Mouse (Mus musculus): Measurements from ENCODE around the gene Timm29. TPM values are rescaled to one million over a fixed set of nuclear protein-coding genes. Genes with fewer than 3 reads are reported as not detected.
A peak's percentile ranks its signal among the peaks of the same experiment; 100 is the strongest.

Timm29 gene
- polyA plus RNA-seq, 2 experiments = 35.5 to 39.8 TPM

GRCm38 (mm10) chr9:21598198-21598597, 5.7 kb downstream of the Timm29 start:
- ATAC-seq (ENCODE audit: low FRiP score, low read depth) = no peak; the same call in 1 of the 2 replicates
- H3K9me3 ChIP-seq (ENCODE audit: control insufficient read depth, low read length) = no peaks in the 10 kb centered on the region
- H3K4me3 ChIP-seq (replicated peaks; ENCODE audit: low read length) = no peak overlapping the region
- peaks cover 9% of the 10 kb centered on the region; the same call in 1 of the 2 replicates for H3K4me1 ChIP-seq (ENCODE audit: control insufficient read depth, insufficient read depth, low read length)
- H3K36me3 ChIP-seq (ENCODE audit: control insufficient read depth, insufficient read depth, low read length) = peaks cover 22% of the 10 kb centered on the region
- no peak overlapping the region for H3K27ac ChIP-seq (replicated peaks; ENCODE audit: low read depth, low read length)
- 44% methylated on average over 2 of the region's 2 CpGs for WGBS
- no peaks in the 10 kb centered on the region for H3K27me3 ChIP-seq (ENCODE audit: control insufficient read depth, insufficient read depth, low read length)
- H3K4me2 ChIP-seq (replicated peaks; ENCODE audit: low read depth, low read length, severe bottlenecking) = no peak overlapping the region
- no peak for TF ChIP-seq POLR2A (IDR thresholded peaks at IDR 0.05; ENCODE audit: borderline replicate concordance, extremely low read depth, insufficient read depth, insufficient read length)
- DNase-seq (ENCODE audit: low spot score) = no peak
- no peak overlapping the region for H3K9ac ChIP-seq (ENCODE audit: low read depth, low read length, severe bottlenecking)

DNA sequence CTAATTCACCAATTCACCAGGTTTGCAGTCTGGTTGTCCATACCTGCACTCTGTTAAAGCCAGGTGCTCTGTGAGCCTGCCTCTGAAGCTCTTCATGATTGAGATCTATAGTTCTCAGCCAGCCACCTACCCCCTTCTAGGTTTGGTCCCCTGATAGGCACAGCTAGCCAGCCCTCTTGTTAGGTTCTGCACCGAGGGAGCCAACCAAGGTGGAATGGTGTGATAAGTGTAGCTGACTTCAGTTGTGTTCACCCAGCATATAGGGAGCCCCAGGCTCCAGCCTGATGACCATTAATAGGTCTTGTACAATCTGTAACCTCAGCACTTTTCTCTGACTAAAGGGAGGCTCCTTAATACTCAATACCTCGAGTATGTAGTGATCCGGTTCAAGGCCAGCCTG, 7.7 kb downstream of the Timm29 start:
- no peak for TF ChIP-seq POLR2A (IDR thresholded peaks at IDR 0.05; ENCODE audit: borderline replicate concordance, extremely low read depth, insufficient read depth, insufficient read length)
- DNase-seq (ENCODE audit: low spot score) = no peak
- WGBS = 77% methylated on average over 3 of the region's 3 CpGs

DNA sequence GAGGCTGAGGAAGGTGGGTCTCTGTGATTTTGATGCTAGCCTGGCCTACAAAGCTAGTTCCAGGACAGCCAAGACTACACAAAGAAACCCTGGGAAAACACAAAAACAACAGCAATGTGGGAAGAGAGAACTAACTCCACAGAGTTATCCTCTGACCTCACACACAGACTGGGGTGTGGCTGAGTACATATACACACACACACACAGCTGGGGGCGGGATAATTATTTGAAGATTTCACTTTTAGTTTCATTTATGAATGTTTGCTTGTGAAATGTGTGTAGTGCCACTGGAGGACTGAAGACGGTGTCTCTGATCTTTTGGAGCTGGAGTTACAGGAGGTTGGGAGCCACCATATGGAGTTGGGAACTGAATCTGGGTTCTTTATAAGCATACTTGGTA, 8.6 kb downstream of the Timm29 start:
- DNase-seq (ENCODE audit: low spot score) (no peak), ATAC-seq (ENCODE audit: low FRiP score, low read depth) (no peak)
- no peaks in the 10 kb centered on the region for H3K4me1 ChIP-seq (ENCODE audit: control insufficient read depth, insufficient read depth, low read length)
- no peaks in the 10 kb centered on the region for H3K27me3 ChIP-seq (ENCODE audit: control insufficient read depth, insufficient read depth, low read length)
- H3K27ac ChIP-seq (replicated peaks; ENCODE audit: low read depth, low read length) = no peak overlapping the region
- no peaks in the 10 kb centered on the region for H3K9me3 ChIP-seq (ENCODE audit: control insufficient read depth, low read length)
- 88% methylated on average over 2 of the region's 2 CpGs for WGBS
- TF ChIP-seq POLR2A (IDR thresholded peaks at IDR 0.05; ENCODE audit: borderline replicate concordance, extremely low read depth, insufficient read depth, insufficient read length) = no peak
- H3K36me3 ChIP-seq (ENCODE audit: control insufficient read depth, insufficient read depth, low read length) = peaks cover 8% of the 10 kb centered on the region
- no peak overlapping the region for H3K9ac ChIP-seq (ENCODE audit: low read depth, low read length, severe bottlenecking)
- H3K4me3 ChIP-seq (replicated peaks; ENCODE audit: low read length) = no peak overlapping the region
- H3K4me2 ChIP-seq (replicated peaks; ENCODE audit: low read depth, low read length, severe bottlenecking) = no peak overlapping the region

More for the DNA sequence above, 7.7 kb downstream of the Timm29 start:
- no peak for ATAC-seq (ENCODE audit: low FRiP score, low read depth)
- no peaks in the 10 kb centered on the region for H3K9me3 ChIP-seq (ENCODE audit: control insufficient read depth, low read length)
- H3K36me3 ChIP-seq (ENCODE audit: control insufficient read depth, insufficient read depth, low read length) = peaks cover 16% of the 10 kb centered on the region
- H3K4me1 ChIP-seq (ENCODE audit: control insufficient read depth, insufficient read depth, low read length) = no peaks in the 10 kb centered on the region
- H3K27me3 ChIP-seq (ENCODE audit: control insufficient read depth, insufficient read depth, low read length) = no peaks in the 10 kb centered on the region
- no peak overlapping the region for H3K4me3 ChIP-seq (replicated peaks; ENCODE audit: low read length)
- H3K4me2 ChIP-seq (replicated peaks; ENCODE audit: low read depth, low read length, severe bottlenecking) = no peak overlapping the region
- H3K27ac ChIP-seq (replicated peaks; ENCODE audit: low read depth, low read length) = no peak overlapping the region
- H3K9ac ChIP-seq (ENCODE audit: low read depth, low read length, severe bottlenecking) = no peak overlapping the region

DNA sequence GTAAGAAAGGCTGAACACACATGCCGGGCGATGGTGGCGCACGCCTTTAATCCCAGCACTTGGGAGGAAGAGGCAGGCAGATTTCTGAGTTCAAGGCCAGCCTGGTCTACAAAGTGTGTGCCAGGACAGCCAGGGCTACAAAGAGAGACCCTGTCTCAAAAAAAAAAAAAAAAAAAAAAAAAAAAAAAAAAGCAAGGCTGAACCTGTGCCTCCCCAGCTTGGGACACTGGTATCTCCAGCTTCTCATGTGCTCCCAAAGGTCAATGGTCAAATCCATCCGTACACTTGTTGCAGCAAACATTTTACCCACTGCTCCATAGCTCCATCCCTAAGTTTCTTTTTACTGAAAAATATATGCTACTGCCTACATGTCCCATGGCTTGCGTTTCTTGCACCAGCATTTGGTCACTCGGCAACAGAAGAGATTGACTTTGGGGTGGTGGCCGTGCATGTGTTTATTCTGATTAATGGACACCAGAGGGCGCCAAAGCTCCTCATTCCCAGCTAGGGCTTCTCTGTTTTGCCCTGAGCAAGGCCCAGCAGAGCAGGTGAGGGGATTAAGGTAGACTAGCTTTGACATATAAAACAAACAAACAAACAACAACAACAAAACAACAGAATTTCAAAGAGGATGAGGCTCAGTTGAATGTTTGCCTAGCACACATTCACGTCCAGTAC, 9.3 kb downstream of the Timm29 start:
- ATAC-seq (ENCODE audit: low FRiP score, low read depth) (peak; percentile 70), DNase-seq (ENCODE audit: low spot score) (peak; percentile 76)
- Histone ChIP-seq H3K4me3 (replicated peaks; ENCODE audit: low read length) (no peak overlapping the region), H3K36me3 (ENCODE audit: control insufficient read depth, insufficient read depth, low read length) (peaks cover 2% of the 10 kb centered on the region; the same call in 1 of the 2 replicates), H3K9ac (ENCODE audit: low read depth, low read length, severe bottlenecking) (no peak overlapping the region), H3K4me2 (replicated peaks; ENCODE audit: low read depth, low read length, severe bottlenecking) (no peak overlapping the region), H3K27me3 (ENCODE audit: control insufficient read depth, insufficient read depth, low read length) (no peaks in the 10 kb centered on the region), H3K27ac (replicated peaks; ENCODE audit: low read depth, low read length) (no peak overlapping the region), H3K9me3 (ENCODE audit: control insufficient read depth, low read length) (no peaks in the 10 kb centered on the region), H3K4me1 (ENCODE audit: control insufficient read depth, insufficient read depth, low read length) (no peaks in the 10 kb centered on the region)
- 50% methylated on average over 10 of the region's 10 CpGs for WGBS
- no peak for TF ChIP-seq POLR2A (IDR thresholded peaks at IDR 0.05; ENCODE audit: borderline replicate concordance, extremely low read depth, insufficient read depth, insufficient read length)

DNA sequence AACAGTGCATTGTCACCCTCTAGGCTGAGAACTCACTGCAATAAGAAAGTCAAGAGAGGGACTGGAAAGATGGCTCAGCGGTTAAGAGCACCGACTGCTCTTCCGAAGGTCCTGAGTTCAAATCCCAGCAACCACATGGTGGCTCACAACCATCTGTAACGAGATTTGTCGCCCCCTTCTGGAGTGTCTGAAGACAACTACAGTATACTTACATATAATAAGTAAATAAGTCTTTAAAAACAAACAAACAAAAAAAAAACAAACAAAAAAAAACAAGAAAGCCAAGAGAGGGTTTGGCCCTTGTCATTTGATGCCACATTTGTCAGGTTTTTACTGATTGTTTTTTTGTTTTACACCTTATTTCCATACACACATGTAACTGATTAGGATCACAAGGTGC, 11.6 kb downstream of the Timm29 start:
- Histone ChIP-seq H3K36me3 (ENCODE audit: control insufficient read depth, insufficient read depth, low read length) (no peaks in the 10 kb centered on the region), H3K27me3 (ENCODE audit: control insufficient read depth, insufficient read depth, low read length) (no peaks in the 10 kb centered on the region), H3K4me2 (replicated peaks; ENCODE audit: low read depth, low read length, severe bottlenecking) (no peak overlapping the region), H3K9me3 (ENCODE audit: control insufficient read depth, low read length) (no peaks in the 10 kb centered on the region), H3K9ac (ENCODE audit: low read depth, low read length, severe bottlenecking) (no peak overlapping the region), H3K27ac (replicated peaks; ENCODE audit: low read depth, low read length) (no peak overlapping the region), H3K4me3 (replicated peaks; ENCODE audit: low read length) (no peak overlapping the region), H3K4me1 (ENCODE audit: control insufficient read depth, insufficient read depth, low read length) (no peaks in the 10 kb centered on the region)
- 70% methylated on average over 5 of the region's 5 CpGs for WGBS
- no peak for TF ChIP-seq POLR2A (IDR thresholded peaks at IDR 0.05; ENCODE audit: borderline replicate concordance, extremely low read depth, insufficient read depth, insufficient read length)
- DNase-seq (ENCODE audit: low spot score) (no peak), ATAC-seq (ENCODE audit: low FRiP score, low read depth) (no peak)
